Mouse (Mus musculus): Measurements from ENCODE around the gene Phactr1.

- TF ChIP-seq CTCF (IDR thresholded peaks at IDR 0.05; ENCODE audit: borderline replicate concordance, insufficient read depth, low read depth, low read length) (no peak), POLR2A (IDR thresholded peaks at IDR 0.05; ENCODE audit: borderline replicate concordance, insufficient read depth, low read length) (no peak)
These were observed 453.0 kb downstream of the Phactr1 start for GRCm38 (mm10) chr13:43133400-43133799.

Measured in cerebellum, adult 2 months (tissue).